Mouse (Mus musculus) limb, embryonic 15.5 days (tissue): ENCODE data around the gene Mfge8. TPM values are rescaled to one million over a fixed set of nuclear protein-coding genes. Genes with fewer than 3 reads are reported as not detected.

Experiments used
- ATAC-seq: fragments of 200-750 bp; cut with Nextera tagmentation; 2 replicates; pipeline ENCODE4 v1.8.0; 2017; ENCODE audit warnings: low read depth, moderate TSS enrichment; ENCODE audit not compliant: insufficient number of reproducible peaks, low FRiP score, low TSS enrichment
- H3K27ac ChIP-seq: fragments of 300-500 bp; sonication (generic); 2 replicates; pipeline ENCODE4 v1.5.1; 2015; ENCODE audit warnings: moderate library complexity, mild to moderate bottlenecking, inconsistent platforms
- H3K27me3 ChIP-seq: fragments of 300-500 bp; sonication (generic); 2 replicates; pipeline ENCODE4 v1.6.1; 2015; ENCODE audit warnings: inconsistent platforms
- H3K36me3 ChIP-seq: fragments of 300-500 bp; sonication (generic); 2 replicates; pipeline ENCODE4 v1.6.1; 2015; ENCODE audit warnings: inconsistent platforms
- H3K4me1 ChIP-seq: fragments of 300-500 bp; sonication (generic); 2 replicates; pipeline ENCODE4 v1.6.1; 2015; ENCODE audit warnings: inconsistent platforms
- H3K4me2 ChIP-seq: fragments of 300-500 bp; sonication (generic); 2 replicates; pipeline ENCODE4 v1.6.1; 2015; ENCODE audit warnings: mild to moderate bottlenecking, inconsistent platforms
- H3K4me3 ChIP-seq: fragments of 300-500 bp; sonication (generic); 2 replicates; pipeline ENCODE4 v1.5.1; 2015; ENCODE audit warnings: mild to moderate bottlenecking, inconsistent platforms
- H3K9ac ChIP-seq: fragments of 300-500 bp; sonication (generic); 2 replicates; pipeline ENCODE4 v1.6.1; 2015; ENCODE audit warnings: inconsistent platforms
- H3K9me3 ChIP-seq: fragments of 300-500 bp; sonication (generic); 2 replicates; pipeline ENCODE4 v1.6.1; 2016; ENCODE audit warnings: inconsistent platforms
- WGBS: fragments of 180-500 bp; shearing (Covaris S2); methylation state at CpG from one replicate; pipeline ENCODE4 v1.1.7; 2015; 5-methylcytosine and 5-hydroxymethylcytosine counted together
- polyA plus RNA-seq: library from polyadenylated mRNA; unstranded; fragments of >200 nt; fragmentation: Nextera tagmentation; extraction: Ambion mirVana; gene quantifications from 2 replicates; pipeline ENCODE4 v1.2.1, GENCODE M21; 2015

Mfge8 gene
- polyA plus RNA-seq, 1 experiment from 2014 or later = 198 TPM

GRCm38 (mm10) chr7:79113848-79114247 lies 35.0 kb downstream of the Mfge8 start:
- Histone ChIP-seq H3K4me3 (no peak overlapping the region), H3K27ac (no peak overlapping the region), H3K27me3 (no peaks in the 10 kb centered on the region), H3K9me3 (no peaks in the 10 kb centered on the region), H3K4me1 (no peaks in the 10 kb centered on the region), H3K4me2 (no peak overlapping the region), H3K9ac (no peak overlapping the region), H3K36me3 (peaks cover 2% of the 10 kb centered on the region; the same call in 1 of the 2 replicates)
- no peak for ATAC-seq
- WGBS = 46% methylated on average over 4 of the region's 4 CpGs

GRCm38 (mm10) chr7:79096492-79096891 lies 52.4 kb downstream of the Mfge8 start:
- H3K4me2 ChIP-seq = no peak overlapping the region
- ATAC-seq = no peak
- no peak overlapping the region for H3K27ac ChIP-seq
- H3K9ac ChIP-seq = no peak overlapping the region
- H3K27me3 ChIP-seq = no peaks in the 10 kb centered on the region
- 77% methylated on average over 5 of the region's 5 CpGs for WGBS
- no peaks in the 10 kb centered on the region for H3K9me3 ChIP-seq
- peaks cover 14% of the 10 kb centered on the region; the same call in 1 of the 2 replicates for H3K36me3 ChIP-seq
- no peaks in the 10 kb centered on the region for H3K4me1 ChIP-seq
- H3K4me3 ChIP-seq = no peak overlapping the region

- Histone ChIP-seq H3K4me3 (no peak overlapping the region), H3K27ac (no peak overlapping the region), H3K4me1 (no peaks in the 10 kb centered on the region), H3K9ac (no peak overlapping the region), H3K4me2 (no peak overlapping the region), H3K27me3 (no peaks in the 10 kb centered on the region), H3K9me3 (no peaks in the 10 kb centered on the region), H3K36me3 (peaks cover 8% of the 10 kb centered on the region; the same call in 1 of the 2 replicates)
- WGBS = 78% methylated on average over 4 of the region's 4 CpGs
- no peak for ATAC-seq
These were observed 59.7 kb downstream of the Mfge8 start for GRCm38 (mm10) chr7:79089111-79089510.

Other genes starting within 250 kb of the Mfge8 start
- gene Isg20, start 235.6 kb downstream of the Mfge8 start, polyA plus RNA-seq = 3.9 and 4.1 TPM in 2 replicates
- gene Acan, start 95.6 kb downstream of the Mfge8 start, polyA plus RNA-seq = 46.9 and 52.7 TPM in 2 replicates
- gene Hapln3, start 18.0 kb downstream of the Mfge8 start, polyA plus RNA-seq = 1.2 and 1.8 TPM in 2 replicates
- gene Abhd2, start 124.1 kb upstream of the Mfge8 start, polyA plus RNA-seq = 9.5 and 9.6 TPM in 2 replicates
- gene Rlbp1, start 238.0 kb upstream of the Mfge8 start, polyA plus RNA-seq = 1.1 and 2.0 TPM in 2 replicates
- gene Fanci, start 242.9 kb upstream of the Mfge8 start, polyA plus RNA-seq = 6.1 and 6.2 TPM in 2 replicates